Mouse (Mus musculus): ENCODE results near the gene Atrip.

Atrip gene

DNA sequence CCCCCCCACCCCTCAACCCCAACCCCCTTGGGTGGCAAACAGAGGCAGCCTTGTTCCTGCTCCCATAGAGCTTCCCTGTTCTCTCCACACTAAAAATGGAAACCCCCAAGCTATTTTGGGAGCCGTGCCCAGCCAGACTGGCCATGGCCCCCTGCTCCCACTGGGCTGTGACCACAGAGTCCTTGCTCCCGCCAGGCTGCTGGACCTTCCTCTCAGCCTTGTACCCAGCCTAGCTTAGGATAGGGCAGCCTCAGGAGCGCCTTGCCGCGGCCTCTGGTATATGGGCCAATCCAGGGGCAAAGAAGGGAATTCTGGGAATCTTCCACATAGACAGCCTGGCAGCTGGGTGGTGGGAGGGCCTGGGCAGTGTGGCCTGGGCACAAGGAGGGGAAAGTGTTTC is 23.9 kb upstream of the Atrip start:
- no peak for DNase-seq (ENCODE audit: extremely low spot score)

DNA sequence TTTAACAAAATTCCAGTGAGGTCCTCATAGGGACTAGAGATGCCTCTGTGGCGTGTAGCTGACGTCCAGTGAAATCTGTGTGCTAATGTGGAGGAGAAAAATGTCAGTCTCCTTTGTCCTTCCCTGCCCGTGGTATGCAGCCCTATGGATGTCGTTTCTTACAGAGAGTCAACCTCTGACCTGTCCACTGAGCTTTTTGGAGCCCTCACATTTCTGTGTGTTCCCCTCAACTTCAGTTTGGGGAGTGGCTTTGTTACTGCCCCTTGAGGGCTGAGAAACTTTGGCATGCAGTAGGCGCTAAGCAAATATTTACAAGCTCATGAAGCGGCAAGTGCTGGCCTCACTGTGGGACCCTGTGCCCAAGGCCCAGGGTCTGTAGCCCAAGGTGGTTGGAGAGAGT is 23.4 kb upstream of the Atrip start:
- DNase-seq (ENCODE audit: extremely low spot score), result peak; percentile 26

DNA sequence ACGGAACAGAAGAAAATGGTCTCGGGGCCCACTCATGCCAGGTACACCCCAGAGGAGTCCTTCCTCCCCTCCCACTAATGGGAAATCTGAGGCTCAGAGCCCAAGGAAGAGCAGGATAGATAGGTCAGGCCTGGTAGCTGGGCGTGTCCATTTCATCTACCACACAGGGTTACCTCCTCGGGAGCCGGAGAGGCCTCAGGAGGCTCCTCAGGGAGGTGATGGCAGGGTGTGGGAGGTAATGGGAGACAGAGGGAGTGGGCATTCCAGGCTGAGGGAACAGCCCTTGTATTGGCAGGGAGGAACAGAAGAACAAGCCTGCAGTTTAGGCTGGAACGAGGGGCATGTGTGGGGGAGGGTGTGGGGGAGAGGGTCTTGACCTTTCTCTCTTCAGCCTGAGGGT is 22.9 kb upstream of the Atrip start:
- peak; percentile 28 for DNase-seq (ENCODE audit: extremely low spot score)

- DNase-seq (ENCODE audit: extremely low spot score), result no peak
These were observed 22.3 kb upstream of the Atrip start for GRCm38 (mm10) chr9:109096251-109096661.

GRCm38 (mm10) chr9:109095137-109095982 is 21.4 kb upstream of the Atrip start, which contains the start of gene Plxnb1:
TSS of gene Plxnb1 (plus strand) at chr9:109095389.
- peak; percentile 85 for DNase-seq (ENCODE audit: extremely low spot score)

- peak; percentile 71 for DNase-seq (ENCODE audit: extremely low spot score)
These were observed 20.7 kb upstream of the Atrip start for GRCm38 (mm10) chr9:109094553-109095136.

GRCm38 (mm10) chr9:109093786-109094552 is 20.0 kb upstream of the Atrip start:
- no peak for DNase-seq (ENCODE audit: extremely low spot score)

GRCm38 (mm10) chr9:109092799-109093198 is 18.9 kb upstream of the Atrip start:
- peak; percentile 41 for DNase-seq (ENCODE audit: extremely low spot score)

- no peak for DNase-seq (ENCODE audit: extremely low spot score)
These were observed 17.9 kb upstream of the Atrip start for GRCm38 (mm10) chr9:109091802-109092201.

- DNase-seq (ENCODE audit: extremely low spot score), result no peak
These were observed 16.5 kb upstream of the Atrip start for GRCm38 (mm10) chr9:109090446-109090845.

- peak; percentile 35 for DNase-seq (ENCODE audit: extremely low spot score)
These were observed 14.1 kb upstream of the Atrip start for GRCm38 (mm10) chr9:109087987-109088386.

DNA sequence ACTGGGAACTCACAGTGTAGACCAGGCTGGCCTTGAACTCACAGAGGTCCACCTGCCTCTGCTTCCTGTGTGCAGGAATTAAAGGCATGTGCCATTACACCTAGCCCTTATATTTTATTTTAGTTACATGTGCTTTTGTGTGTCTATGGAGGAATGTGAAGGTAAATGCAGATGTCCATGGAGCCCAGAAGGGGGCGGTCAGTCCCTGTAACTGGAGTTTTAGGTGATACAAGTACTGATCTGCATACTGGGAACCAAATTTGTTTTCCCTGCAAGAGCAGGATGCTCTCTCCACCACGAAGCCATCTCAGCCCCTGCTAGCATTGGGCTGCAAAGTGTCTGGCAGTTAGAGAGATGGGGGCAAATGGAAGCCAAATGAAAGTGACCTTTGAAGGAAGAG is 11.0 kb upstream of the Atrip start:
- DNase-seq (ENCODE audit: extremely low spot score), result no peak

DNA sequence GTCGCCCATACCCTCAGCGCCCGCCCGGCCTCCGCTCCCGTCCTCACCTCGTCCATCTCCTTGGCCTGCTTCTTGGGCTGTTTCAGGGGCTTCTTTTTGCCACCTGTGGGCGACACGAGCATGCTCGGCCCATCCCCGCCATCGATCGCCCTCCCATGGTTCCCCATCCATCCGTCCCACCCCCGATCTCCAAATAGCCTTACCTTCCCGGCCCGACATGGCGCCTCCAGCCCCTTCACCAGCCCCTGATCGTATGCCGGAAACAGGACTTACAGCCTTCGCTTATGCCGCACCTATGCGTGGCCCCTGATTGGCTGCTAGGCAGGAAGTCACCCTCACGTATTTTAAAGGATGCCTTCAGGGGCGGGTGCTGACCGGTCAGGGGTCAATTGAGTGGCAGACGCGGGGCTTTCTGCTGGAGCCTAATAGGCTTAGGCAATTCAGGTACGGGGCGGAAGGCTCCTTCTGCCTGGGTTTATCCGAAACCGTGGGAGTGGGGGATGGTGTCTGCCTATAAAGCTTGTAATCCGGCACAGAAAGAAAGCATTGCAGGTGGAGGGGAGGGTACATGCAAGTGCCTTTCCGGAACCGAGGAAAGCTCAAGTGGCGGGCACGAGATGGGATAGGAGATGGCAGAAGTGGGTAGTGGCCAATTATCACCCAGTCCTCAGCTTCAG is 8.3 kb upstream of the Atrip start, which contains the start of the genes Ccdc51 and Tma7:
Ccdc51 (plus strand) TSS at position 370 of the 677 bp plus-strand sequence.
Tma7 (minus strand) TSS at position 464 of the 677 bp plus-strand sequence.
- DNase-seq (ENCODE audit: extremely low spot score), result peak; percentile 91

GRCm38 (mm10) chr9:109081749-109082123 is 7.8 kb upstream of the Atrip start:
- DNase-seq (ENCODE audit: extremely low spot score), result no peak

GRCm38 (mm10) chr9:109080516-109080915 is 6.6 kb upstream of the Atrip start:
- DNase-seq (ENCODE audit: extremely low spot score), result no peak

DNA sequence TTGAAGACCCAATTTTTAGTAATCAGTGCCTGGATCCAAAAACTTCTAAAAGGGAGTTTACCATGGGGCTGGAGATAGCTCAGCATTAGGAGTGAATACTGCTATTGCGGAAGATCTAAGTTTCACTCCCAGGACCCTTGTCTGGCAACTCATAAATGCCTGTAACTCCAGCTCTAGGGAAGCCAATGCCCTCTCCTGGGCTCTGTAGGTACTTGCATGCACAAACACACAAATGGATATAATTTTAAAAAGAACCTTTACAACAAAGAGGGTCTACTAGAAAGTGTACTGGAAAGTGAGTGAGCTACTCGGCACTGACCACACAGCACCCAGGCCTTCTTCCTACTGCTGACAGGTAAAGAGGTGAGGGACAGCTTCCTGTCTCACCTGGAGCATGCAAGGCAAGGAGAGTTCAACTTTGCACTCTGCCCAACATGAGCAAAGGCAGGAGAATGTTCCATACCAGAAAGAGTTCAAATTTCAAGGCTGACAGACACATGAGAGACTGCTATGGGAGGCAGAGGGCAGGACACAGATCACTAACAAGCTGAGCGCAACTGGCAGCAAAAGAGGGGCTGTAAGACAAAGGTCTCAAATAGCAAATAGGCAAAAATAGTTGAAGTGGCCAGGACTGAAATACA is 5.7 kb downstream of the Atrip start:
- DNase-seq (ENCODE audit: extremely low spot score), result no peak

- no peak for DNase-seq (ENCODE audit: extremely low spot score)
These were observed 13.0 kb downstream of the Atrip start for GRCm38 (mm10) chr9:109060898-109061295.

GRCm38 (mm10) chr9:109060184-109060897 is 13.6 kb downstream of the Atrip start:
- DNase-seq (ENCODE audit: extremely low spot score), result no peak

DNA sequence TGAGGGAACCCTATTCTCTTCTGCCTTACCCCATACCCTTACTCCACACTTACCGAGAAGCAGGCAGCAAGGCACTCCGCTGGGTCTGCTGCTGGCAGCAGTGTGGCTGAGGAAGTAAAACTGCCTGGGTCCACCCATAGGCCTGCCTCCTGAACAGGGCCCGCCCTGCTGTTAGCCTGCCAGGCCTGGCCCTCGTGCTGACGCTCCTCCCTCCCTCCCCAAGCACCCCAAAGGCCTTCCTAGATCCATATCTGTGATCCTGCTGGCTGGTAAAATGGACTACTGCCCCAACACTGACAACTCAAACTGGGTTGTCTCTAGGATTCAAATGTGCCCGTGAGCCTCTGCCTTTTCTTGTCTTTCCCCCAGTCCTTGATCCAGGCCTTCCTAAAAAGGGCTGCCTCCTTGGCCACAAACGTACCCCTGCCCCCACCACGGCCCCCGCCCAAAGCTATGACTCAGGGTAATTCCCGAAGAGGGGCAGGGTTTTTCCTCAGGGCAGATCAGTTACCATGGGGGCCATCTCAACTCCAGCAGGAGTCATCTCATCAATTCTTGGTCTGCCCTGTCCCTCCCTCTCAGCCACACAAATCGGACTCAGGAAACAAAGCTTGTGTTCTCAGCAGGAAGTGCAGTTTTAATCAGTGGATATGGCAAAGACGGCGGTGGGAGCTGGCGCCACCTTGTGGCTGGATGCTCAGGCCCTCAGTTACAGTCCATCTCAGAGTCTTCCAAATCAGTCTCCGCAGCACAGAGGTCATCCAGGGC is 14.6 kb downstream of the Atrip start, which contains the start of gene Trex1:
Trex1 (minus strand) TSS at position 599 of the 768 bp plus-strand sequence.
- DNase-seq (ENCODE audit: extremely low spot score), result peak; percentile 85

Measured in embryo, embryonic 9.5 days (tissue).